Mouse (Mus musculus) heart, embryonic 13.5 days (tissue): ENCODE measurements at regions not wholly inside any gene's neighbourhood (a gene's known extent, or its start where the extent isn't known, plus 50 kb on each side); places are given as distances from the start of the nearest gene placed in this dataset.

Source experiments
- ATAC-seq: fragments of 200-750 bp; cut with Nextera tagmentation; 2 replicates; pipeline ENCODE4 v1.8.0; 2017; ENCODE audit warnings: moderate TSS enrichment; ENCODE audit not compliant: insufficient number of reproducible peaks, low FRiP score, low TSS enrichment; ENCODE audit errors: extremely low read depth
- H3K27ac ChIP-seq: fragments of 300-500 bp; sonication (generic); replicated peaks from 2 replicates; pipeline ENCODE4 v1.5.1; 2015; ENCODE audit warnings: moderate library complexity, mild to moderate bottlenecking, inconsistent platforms
- H3K27me3 ChIP-seq: fragments of 300-500 bp; sonication (generic); replicated peaks from 2 replicates; pipeline ENCODE4 v1.6.1; 2015; ENCODE audit warnings: mild to moderate bottlenecking, inconsistent platforms
- H3K36me3 ChIP-seq: fragments of 300-500 bp; sonication (generic); 2 replicates; pipeline ENCODE4 v1.6.1; 2015; ENCODE audit warnings: mild to moderate bottlenecking, inconsistent platforms
- H3K4me1 ChIP-seq: fragments of 300-500 bp; sonication (generic); 2 replicates; pipeline ENCODE4 v1.6.1; 2015; ENCODE audit warnings: inconsistent platforms
- H3K4me2 ChIP-seq: fragments of 300-500 bp; sonication (generic); 2 replicates; pipeline ENCODE4 v1.6.1; 2015; ENCODE audit warnings: inconsistent platforms, mild to moderate bottlenecking, moderate library complexity
- H3K4me3 ChIP-seq: fragments of 300-500 bp; sonication (generic); 2 replicates; pipeline ENCODE4 v1.5.1; 2015; ENCODE audit warnings: moderate library complexity, mild to moderate bottlenecking, inconsistent platforms
- H3K9ac ChIP-seq: fragments of 300-500 bp; sonication (generic); 2 replicates; pipeline ENCODE4 v1.6.1; 2015; ENCODE audit warnings: inconsistent platforms, mild to moderate bottlenecking, moderate library complexity
- H3K9me3 ChIP-seq: fragments of 300-500 bp; sonication (generic); 2 replicates; pipeline ENCODE4 v1.6.1; 2016; ENCODE audit warnings: inconsistent platforms
- WGBS: fragments of 180-500 bp; shearing (Covaris S2); methylation state at CpG from one replicate; pipeline ENCODE4 v1.1.7; 2015; ENCODE audit warnings: mixed read lengths; 5-methylcytosine and 5-hydroxymethylcytosine counted together

DNA sequence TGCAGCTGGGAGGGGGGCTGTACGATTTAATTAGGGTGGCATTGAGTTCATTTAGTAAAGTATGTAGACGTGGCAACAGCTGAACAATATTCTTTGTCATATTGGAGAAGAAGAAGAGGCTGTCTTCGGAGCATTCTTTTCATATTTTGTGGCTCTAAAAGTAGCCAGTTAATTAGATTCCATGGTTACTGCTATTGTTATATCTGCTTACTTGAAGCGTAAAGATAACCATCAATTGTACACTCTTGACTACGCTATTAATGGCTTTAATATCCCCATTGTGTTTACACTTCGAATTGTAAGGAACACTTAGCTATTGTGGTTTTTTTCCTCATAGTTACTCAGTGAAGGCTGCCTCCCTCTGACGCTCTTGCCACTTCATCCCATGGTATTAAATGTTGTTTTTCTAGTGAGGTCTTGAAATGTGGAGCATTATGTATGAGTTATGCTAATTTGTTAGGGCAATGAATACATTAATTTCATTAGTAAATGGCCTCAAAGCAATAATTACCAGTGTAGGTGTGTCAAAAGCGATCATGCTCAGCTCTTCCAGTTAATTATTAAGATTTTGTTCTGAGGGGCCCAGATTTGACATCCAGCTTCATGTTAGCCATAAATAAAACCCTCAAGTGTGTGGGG, 415.0 kb downstream of the Lmo4 start:
- H3K4me1 ChIP-seq: no peaks in the 10 kb centered on the region
- H3K36me3 ChIP-seq: no peaks in the 10 kb centered on the region
- H3K27ac ChIP-seq: no peak overlapping the region
- no peak overlapping the region for H3K4me3 ChIP-seq
- no peaks in the 10 kb centered on the region for H3K27me3 ChIP-seq
- 70% methylated on average over 8 of the region's 8 CpGs for WGBS
- no peak overlapping the region for H3K4me2 ChIP-seq
- ATAC-seq: no peak
- no peak overlapping the region for H3K9ac ChIP-seq
- H3K9me3 ChIP-seq: no peaks in the 10 kb centered on the region

DNA sequence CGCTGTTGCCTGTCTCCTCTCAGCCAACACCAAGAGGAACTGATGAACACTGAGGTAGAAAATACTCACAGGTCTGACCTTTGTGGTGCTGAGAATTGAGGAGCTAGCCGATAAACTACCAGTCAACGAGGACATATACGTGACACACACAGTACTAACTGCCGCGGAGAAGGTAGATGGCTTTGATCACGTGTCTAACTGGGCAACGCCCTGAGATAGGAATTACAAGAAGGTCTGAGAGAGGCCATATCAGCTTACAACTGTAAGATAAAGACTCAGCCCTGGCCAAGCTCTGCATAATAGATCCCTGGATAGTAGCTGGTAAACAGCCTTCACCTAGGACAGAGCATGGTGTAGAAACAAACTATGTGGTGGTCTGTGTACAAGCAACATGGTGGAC, 418.1 kb downstream of the Lmo4 start:
- Histone ChIP-seq H3K27ac (no peak overlapping the region), H3K4me1 (no peaks in the 10 kb centered on the region), H3K36me3 (no peaks in the 10 kb centered on the region), H3K9me3 (no peaks in the 10 kb centered on the region), H3K9ac (no peak overlapping the region), H3K27me3 (no peaks in the 10 kb centered on the region), H3K4me2 (no peak overlapping the region), H3K4me3 (no peak overlapping the region)
- ATAC-seq: no peak
- 65% methylated on average over 8 of the region's 8 CpGs for WGBS

GRCm38 (mm10) chr3:143784353-143784791, 420.6 kb downstream of the Lmo4 start:
- 54% methylated on average over 3 of the region's 3 CpGs for WGBS
- no peak overlapping the region for H3K27ac ChIP-seq
- no peak overlapping the region for H3K4me2 ChIP-seq
- no peaks in the 10 kb centered on the region for H3K9me3 ChIP-seq
- no peaks in the 10 kb centered on the region for H3K4me1 ChIP-seq
- no peak overlapping the region for H3K9ac ChIP-seq
- H3K36me3 ChIP-seq: no peaks in the 10 kb centered on the region
- no peak for ATAC-seq
- no peaks in the 10 kb centered on the region for H3K27me3 ChIP-seq
- H3K4me3 ChIP-seq: no peak overlapping the region

DNA sequence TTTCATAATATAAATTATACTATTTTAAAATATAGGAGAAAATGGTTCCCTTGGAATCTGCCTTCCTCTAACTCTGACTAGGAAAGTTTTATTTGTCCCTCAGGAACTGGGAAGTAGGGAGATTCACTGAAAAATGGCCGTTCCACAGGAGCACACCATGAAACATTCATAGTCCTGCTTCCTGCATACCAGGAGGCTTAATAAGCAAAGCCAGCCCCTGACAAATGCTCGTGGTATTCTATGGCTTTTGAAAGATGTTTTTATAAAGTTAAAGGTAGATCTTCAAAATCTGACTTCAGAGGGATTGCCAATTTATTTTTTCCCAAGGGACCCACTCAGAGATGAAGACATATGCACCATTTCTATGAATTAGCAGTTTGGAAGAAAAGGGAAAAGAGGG, 426.9 kb downstream of the Lmo4 start:
- Histone ChIP-seq H3K27me3 (no peaks in the 10 kb centered on the region), H3K4me2 (no peak overlapping the region), H3K4me3 (no peak overlapping the region), H3K9ac (no peak overlapping the region), H3K9me3 (no peaks in the 10 kb centered on the region), H3K4me1 (no peaks in the 10 kb centered on the region), H3K27ac (no peak overlapping the region), H3K36me3 (no peaks in the 10 kb centered on the region)
- WGBS: 59% methylated on average over 2 of the region's 2 CpGs
- ATAC-seq: no peak

- no peak overlapping the region for H3K4me2 ChIP-seq
- no peak overlapping the region for H3K4me3 ChIP-seq
- WGBS: 47% methylated on average over 1 of the region's 1 CpGs
- ATAC-seq: no peak
- H3K27ac ChIP-seq: no peak overlapping the region
- no peak overlapping the region for H3K9ac ChIP-seq
- H3K4me1 ChIP-seq: peaks cover 11% of the 10 kb centered on the region
- H3K36me3 ChIP-seq: no peaks in the 10 kb centered on the region
- H3K9me3 ChIP-seq: no peaks in the 10 kb centered on the region
- H3K27me3 ChIP-seq: no peaks in the 10 kb centered on the region
Measured at GRCm38 (mm10) chr3:143759337-143759736, 445.7 kb downstream of the Lmo4 start.

DNA sequence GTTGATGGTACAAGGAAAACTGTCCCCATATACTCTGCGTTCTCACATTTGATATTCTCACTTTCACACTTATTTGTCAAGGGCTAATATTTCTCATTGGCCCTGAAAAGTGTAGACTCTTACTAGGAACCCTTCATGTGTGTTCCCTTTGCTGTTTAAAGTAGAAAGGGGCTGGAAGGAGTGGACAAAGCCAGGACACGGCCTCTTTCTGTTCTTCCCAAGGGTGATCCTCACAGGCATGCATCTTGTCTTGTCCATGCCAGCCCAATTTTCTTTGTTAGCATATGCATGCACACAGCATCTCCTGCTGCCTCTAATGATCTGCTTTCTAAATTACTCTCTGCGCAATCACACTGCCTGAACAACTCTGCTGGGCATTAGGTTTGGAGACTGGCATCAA, 451.8 kb downstream of the Lmo4 start:
- H3K27me3 ChIP-seq: no peaks in the 10 kb centered on the region
- H3K36me3 ChIP-seq: no peaks in the 10 kb centered on the region
- H3K9ac ChIP-seq: no peak overlapping the region
- ATAC-seq: no peak
- H3K4me2 ChIP-seq: no peak overlapping the region
- H3K4me3 ChIP-seq: no peak overlapping the region
- no peaks in the 10 kb centered on the region for H3K4me1 ChIP-seq
- H3K27ac ChIP-seq: no peak overlapping the region
- WGBS: 86% methylated on average over 3 of the region's 3 CpGs
- H3K9me3 ChIP-seq: no peaks in the 10 kb centered on the region

GRCm38 (mm10) chr3:143752660-143753059, 452.4 kb downstream of the Lmo4 start:
- H3K36me3 ChIP-seq: no peaks in the 10 kb centered on the region
- H3K27me3 ChIP-seq: no peaks in the 10 kb centered on the region
- no peak overlapping the region for H3K27ac ChIP-seq
- no peak overlapping the region for H3K4me2 ChIP-seq
- no peaks in the 10 kb centered on the region for H3K4me1 ChIP-seq
- no peaks in the 10 kb centered on the region for H3K9me3 ChIP-seq
- ATAC-seq: no peak
- 64% methylated on average over 1 of the region's 1 CpGs for WGBS
- H3K4me3 ChIP-seq: no peak overlapping the region
- no peak overlapping the region for H3K9ac ChIP-seq

- no peak overlapping the region for H3K4me3 ChIP-seq
- no peak overlapping the region for H3K4me2 ChIP-seq
- H3K9me3 ChIP-seq: no peaks in the 10 kb centered on the region
- WGBS: 78% methylated on average over 4 of the region's 4 CpGs
- H3K9ac ChIP-seq: no peak overlapping the region
- no peaks in the 10 kb centered on the region for H3K36me3 ChIP-seq
- no peaks in the 10 kb centered on the region for H3K27me3 ChIP-seq
- ATAC-seq: no peak
- no peak overlapping the region for H3K27ac ChIP-seq
- H3K4me1 ChIP-seq: no peaks in the 10 kb centered on the region
Measured at GRCm38 (mm10) chr3:143750128-143750527, 454.9 kb downstream of the Lmo4 start.

DNA sequence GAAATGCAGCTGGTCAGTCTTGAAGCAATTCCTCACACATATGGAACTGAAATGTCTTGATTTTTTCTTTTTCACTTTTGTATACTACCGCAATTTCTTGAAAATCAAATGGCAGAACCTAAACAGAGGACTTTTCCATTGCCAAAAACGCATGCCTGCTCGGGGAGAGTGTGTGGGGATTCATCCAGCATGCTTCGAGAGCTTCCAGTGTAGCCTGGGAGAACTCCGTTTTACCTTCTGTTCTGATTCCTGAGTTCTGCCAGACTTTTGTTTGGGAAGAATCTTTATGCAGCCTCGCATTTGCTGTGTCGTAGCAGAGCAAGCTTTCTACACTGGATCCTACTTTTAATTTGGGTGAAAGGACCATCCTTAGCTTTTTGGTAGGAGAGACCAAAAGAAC, 461.4 kb downstream of the Lmo4 start:
- WGBS: 69% methylated on average over 7 of the region's 7 CpGs
- no peak for ATAC-seq

DNA sequence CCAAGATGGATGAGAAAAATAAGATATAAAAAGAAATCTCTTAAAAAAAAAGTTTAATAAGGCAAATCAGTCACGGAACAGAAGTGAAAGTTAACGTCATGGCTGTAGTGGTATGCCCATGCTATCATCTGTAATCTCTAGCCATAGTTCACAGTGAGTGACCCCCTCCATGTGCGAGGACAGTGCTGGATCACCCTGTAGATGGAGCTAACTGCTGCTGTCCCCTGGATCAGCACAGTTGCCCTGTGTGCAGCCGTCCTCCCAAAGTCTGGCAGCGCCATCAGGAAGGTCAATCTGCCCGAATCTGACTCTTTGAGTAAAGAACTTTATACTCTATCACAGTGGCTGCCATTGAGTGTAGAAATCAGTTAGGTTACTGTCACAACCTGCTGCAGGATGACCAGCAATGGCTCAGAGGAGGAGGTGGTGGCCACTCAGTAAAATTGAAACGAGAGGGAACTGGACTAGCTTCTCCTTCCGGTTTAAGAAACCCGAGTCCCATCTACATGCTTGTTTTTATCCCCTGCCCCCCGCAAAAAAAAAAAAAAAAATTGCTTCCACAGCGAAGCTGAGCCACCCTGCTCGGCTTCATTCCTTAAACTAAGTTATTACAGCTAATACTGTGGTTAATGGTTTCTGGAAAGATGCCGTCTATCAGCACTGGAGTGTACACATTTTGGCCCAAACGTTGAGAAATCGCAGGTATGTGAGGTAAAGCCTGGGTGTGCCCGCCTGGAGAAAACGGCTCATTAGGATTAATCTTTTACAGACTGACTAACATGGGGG, 462.0 kb downstream of the Lmo4 start:
- no peak for ATAC-seq
- Histone ChIP-seq H3K9ac (no peak overlapping the region), H3K27me3 (no peaks in the 10 kb centered on the region), H3K4me2 (peak overlapping the region; percentile 20), H3K4me3 (no peak overlapping the region), H3K9me3 (no peaks in the 10 kb centered on the region), H3K4me1 (no peaks in the 10 kb centered on the region), H3K36me3 (no peaks in the 10 kb centered on the region), H3K27ac (no peak overlapping the region)
- 69% methylated on average over 17 of the region's 17 CpGs for WGBS

More for the DNA sequence above, 461.4 kb downstream of the Lmo4 start:
- peak overlapping the region; percentile 20; the same call in 1 of the 2 replicates for H3K4me2 ChIP-seq
- no peaks in the 10 kb centered on the region for H3K36me3 ChIP-seq
- no peak overlapping the region for H3K27ac ChIP-seq
- H3K4me3 ChIP-seq: no peak overlapping the region
- H3K9me3 ChIP-seq: no peaks in the 10 kb centered on the region
- no peaks in the 10 kb centered on the region for H3K4me1 ChIP-seq
- no peak overlapping the region for H3K9ac ChIP-seq
- H3K27me3 ChIP-seq: no peaks in the 10 kb centered on the region

- no peaks in the 10 kb centered on the region for H3K9me3 ChIP-seq
- no peaks in the 10 kb centered on the region for H3K36me3 ChIP-seq
- no peak overlapping the region for H3K9ac ChIP-seq
- H3K4me1 ChIP-seq: no peaks in the 10 kb centered on the region
- no peak overlapping the region for H3K27ac ChIP-seq
- H3K4me3 ChIP-seq: no peak overlapping the region
- no peak for ATAC-seq
- no peak overlapping the region for H3K4me2 ChIP-seq
- H3K27me3 ChIP-seq: no peaks in the 10 kb centered on the region
- 75% methylated on average over 3 of the region's 3 CpGs for WGBS
Measured at GRCm38 (mm10) chr3:143738676-143739075, 466.3 kb downstream of the Lmo4 start.

DNA sequence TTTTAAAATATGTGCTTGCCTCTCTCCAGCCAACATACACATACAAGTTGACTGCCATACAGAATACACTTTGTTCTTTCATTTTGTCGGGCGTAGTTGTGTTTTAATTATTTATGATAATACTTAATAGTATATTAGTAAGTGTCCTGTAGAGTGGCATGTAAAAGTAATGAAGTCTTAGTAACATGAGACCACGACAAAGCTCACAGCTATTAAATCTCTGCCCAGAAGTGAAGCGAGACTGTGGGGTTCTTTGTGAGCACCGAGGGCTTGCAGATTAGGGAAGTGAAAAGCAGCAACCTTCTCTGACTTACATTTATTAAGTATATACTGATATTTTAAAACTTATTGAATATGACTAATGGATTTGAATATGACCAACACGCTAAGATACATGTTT, 467.2 kb downstream of the Lmo4 start:
- H3K36me3 ChIP-seq: no peaks in the 10 kb centered on the region
- no peak for ATAC-seq

More for the DNA sequence above, 467.2 kb downstream of the Lmo4 start:
- Histone ChIP-seq H3K4me1 (no peaks in the 10 kb centered on the region), H3K27ac (no peak overlapping the region), H3K4me3 (no peak overlapping the region), H3K9me3 (no peaks in the 10 kb centered on the region), H3K27me3 (no peaks in the 10 kb centered on the region), H3K9ac (no peak overlapping the region), H3K4me2 (no peak overlapping the region)
- WGBS: 73% methylated on average over 6 of the region's 6 CpGs
